Mouse (Mus musculus): ENCODE measurements around the gene Sdsl.
A peak's percentile ranks its signal among the peaks of the same experiment; 100 is the strongest.

GRCm38 (mm10) chr5:120465062-120465461, 7.5 kb downstream of the Sdsl start:
- peak; percentile 91 for TF ChIP-seq CTCF (IDR thresholded peaks at IDR 0.05; ENCODE audit: low read depth, low read length)
- TF ChIP-seq POLR2A (IDR thresholded peaks at IDR 0.05; ENCODE audit: borderline replicate concordance, low read depth, low read length), result no peak

Data from bone marrow macrophage, adult 2 months (primary cell).